Mouse (Mus musculus): Measurements from ENCODE around the gene Fam207a. TPM values are rescaled to one million over a fixed set of nuclear protein-coding genes. Genes with fewer than 3 reads are reported as not detected.

Fam207a gene
- polyA plus RNA-seq, 1 experiment = not detected

DNA sequence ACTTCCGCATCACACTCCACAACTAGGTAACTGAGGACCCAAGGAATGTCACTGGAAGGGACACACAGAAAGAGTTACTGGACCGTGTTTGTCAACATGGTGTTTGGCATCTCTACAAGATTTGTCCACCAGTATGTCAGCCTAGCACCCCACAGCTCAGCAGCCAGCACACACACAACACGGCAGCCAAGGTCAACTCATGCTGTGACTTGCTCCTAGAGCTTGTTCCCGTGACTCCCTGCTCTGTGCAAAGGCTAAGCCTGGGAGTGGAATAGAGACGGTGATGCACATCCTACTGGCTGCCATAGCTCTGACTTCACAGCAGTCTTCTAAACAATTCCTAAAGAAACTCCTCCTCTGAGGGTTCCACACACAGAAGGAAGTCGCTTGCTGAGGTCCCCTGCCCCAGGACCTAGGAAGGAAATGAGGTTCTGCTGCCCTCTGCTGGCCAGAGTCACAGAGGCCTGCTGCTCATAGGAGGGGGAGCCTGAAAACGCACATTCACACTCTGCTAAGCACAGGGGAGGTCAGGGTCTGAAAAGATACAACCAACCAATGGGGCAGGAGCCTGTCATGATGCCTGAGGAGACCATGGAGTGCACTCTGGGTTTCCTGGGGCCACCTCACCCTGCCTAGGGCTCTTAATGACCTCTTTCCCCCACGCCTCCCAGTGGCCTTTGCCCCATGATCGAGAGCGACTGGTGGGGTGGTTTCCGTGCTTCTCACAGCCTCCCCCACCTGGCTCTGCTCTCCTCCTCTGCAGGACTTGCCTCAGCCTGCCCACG, 6.0 kb downstream of the Fam207a start:
- Histone ChIP-seq H3K27ac (ENCODE audit: insufficient read depth, low read depth, low read length) (no peak overlapping the region), H3K4me3 (ENCODE audit: insufficient read depth, low read depth, low read length) (no peak overlapping the region), H3K4me1 (ENCODE audit: control insufficient read depth, insufficient read depth, low read length) (peaks cover 20% of the 10 kb centered on the region)
- 32% methylated on average over 12 of the region's 12 CpGs for WGBS
- TF ChIP-seq CTCF (IDR thresholded peaks at IDR 0.05; ENCODE audit: insufficient read depth, low read depth, low read length) (peak; percentile 85), POLR2A (IDR thresholded peaks at IDR 0.05; ENCODE audit: insufficient read depth, low read depth, low read length) (no peak)

DNA sequence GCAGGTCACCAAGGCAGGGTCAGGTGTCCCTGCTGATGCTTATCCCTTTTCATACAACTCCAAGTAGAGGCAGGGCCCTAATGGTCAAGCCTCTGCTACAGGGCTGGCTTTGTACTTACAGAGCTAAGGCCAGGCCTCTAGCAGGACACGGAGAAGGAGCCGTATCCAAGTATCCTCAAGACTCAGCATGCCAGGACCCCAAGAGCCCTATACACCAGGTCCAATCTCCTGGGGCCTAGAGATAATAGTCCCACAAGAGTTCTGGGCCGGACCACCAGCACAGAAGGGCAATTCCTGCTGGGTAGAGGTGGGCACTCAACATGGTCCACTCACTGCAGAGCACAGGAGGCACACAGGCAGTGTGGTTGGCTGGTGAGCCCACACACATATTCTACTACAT, 6.8 kb downstream of the Fam207a start:
- H3K4me1 ChIP-seq (ENCODE audit: control insufficient read depth, insufficient read depth, low read length) = peaks cover 22% of the 10 kb centered on the region
- WGBS = 94% methylated on average over 3 of the region's 3 CpGs
- TF ChIP-seq POLR2A (IDR thresholded peaks at IDR 0.05; ENCODE audit: insufficient read depth, low read depth, low read length) (no peak), CTCF (IDR thresholded peaks at IDR 0.05; ENCODE audit: insufficient read depth, low read depth, low read length) (no peak)

DNA sequence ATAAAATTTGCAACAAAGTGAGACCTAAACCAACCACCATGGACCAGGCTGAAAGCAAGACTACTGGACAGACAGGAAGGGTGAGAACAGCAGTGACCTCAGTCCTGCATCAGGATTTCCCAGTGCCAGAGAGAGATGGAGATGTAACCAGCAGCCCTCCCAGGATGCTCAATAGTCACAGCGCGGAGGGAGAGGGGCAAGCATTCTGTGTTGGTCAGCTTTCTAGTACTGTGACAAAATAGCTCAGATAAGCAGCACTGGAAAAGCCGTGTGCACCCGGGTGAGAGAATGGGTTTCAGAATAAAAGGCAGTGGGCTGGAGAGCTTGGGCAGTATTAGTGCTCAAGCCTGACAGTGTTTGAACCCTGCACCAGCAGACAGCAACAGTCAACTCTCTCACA, 7.8 kb downstream of the Fam207a start:
- Histone ChIP-seq H3K4me1 (ENCODE audit: control insufficient read depth, insufficient read depth, low read length) (peaks cover 30% of the 10 kb centered on the region), H3K27ac (ENCODE audit: insufficient read depth, low read depth, low read length) (no peak overlapping the region), H3K4me3 (ENCODE audit: insufficient read depth, low read depth, low read length) (no peak overlapping the region)
- WGBS = 95% methylated on average over 4 of the region's 4 CpGs
- TF ChIP-seq CTCF (IDR thresholded peaks at IDR 0.05; ENCODE audit: insufficient read depth, low read depth, low read length) (no peak), POLR2A (IDR thresholded peaks at IDR 0.05; ENCODE audit: insufficient read depth, low read depth, low read length) (no peak)

More for the DNA sequence above, 6.8 kb downstream of the Fam207a start:
- no peak overlapping the region for H3K4me3 ChIP-seq (ENCODE audit: insufficient read depth, low read depth, low read length)
- H3K27ac ChIP-seq (ENCODE audit: insufficient read depth, low read depth, low read length) = no peak overlapping the region

DNA sequence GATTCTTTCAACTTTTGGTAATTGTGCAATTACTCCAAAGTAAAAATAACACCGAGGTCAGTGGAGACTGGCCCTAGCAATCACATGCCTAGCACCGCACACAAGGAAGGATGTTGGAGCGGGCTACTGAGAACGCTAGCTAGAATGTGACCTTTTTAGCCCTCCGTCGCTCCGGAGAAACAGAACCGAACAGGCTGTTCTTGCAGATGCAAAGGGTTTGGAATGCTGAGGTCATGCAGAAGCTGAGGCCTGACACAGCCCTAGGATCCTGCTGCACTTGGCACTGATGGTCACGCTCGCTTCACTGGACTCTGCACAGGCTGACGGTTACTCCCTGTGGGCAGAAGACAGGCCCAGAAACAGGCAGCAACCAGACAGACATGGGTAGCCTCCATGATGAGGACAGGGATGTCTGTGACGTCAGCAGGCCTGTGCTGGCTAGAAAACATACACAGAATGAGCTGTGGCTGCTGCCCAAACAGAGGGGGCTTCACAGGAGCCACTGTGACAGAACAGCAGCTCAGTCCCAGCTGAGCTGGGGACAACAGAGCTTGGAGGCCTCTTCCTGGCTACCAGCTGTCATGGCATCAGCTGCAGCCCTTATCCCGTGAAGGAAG, 8.5 kb downstream of the Fam207a start:
- TF ChIP-seq CTCF (IDR thresholded peaks at IDR 0.05; ENCODE audit: insufficient read depth, low read depth, low read length) (no peak), POLR2A (IDR thresholded peaks at IDR 0.05; ENCODE audit: insufficient read depth, low read depth, low read length) (no peak)
- WGBS = 82% methylated on average over 13 of the region's 13 CpGs
- H3K4me1 ChIP-seq (ENCODE audit: control insufficient read depth, insufficient read depth, low read length) = peaks cover 30% of the 10 kb centered on the region
- no peak overlapping the region for H3K4me3 ChIP-seq (ENCODE audit: insufficient read depth, low read depth, low read length)
- H3K27ac ChIP-seq (ENCODE audit: insufficient read depth, low read depth, low read length) = no peak overlapping the region

DNA sequence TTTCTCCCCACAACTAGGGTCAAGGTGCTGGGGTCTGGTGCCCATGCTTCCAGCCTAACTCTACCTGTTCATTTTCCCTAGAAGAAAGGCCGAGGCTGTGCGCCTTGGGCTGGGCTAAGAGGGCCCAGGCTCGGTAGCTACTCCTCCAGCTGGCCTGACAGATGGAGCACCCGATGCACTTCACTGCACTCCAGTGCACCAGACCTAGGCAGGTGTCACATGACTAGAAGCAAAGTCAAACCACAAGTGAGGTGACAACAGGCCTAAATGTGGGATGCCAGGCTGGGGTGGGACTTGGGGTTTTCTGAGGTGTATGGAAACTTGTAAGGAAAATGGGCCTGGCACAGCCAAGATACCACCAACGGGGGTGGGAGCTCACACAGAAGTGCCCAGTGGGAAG, 9.1 kb downstream of the Fam207a start:
- H3K4me1 ChIP-seq (ENCODE audit: control insufficient read depth, insufficient read depth, low read length) = peaks cover 30% of the 10 kb centered on the region
- no peak overlapping the region for H3K4me3 ChIP-seq (ENCODE audit: insufficient read depth, low read depth, low read length)
- TF ChIP-seq POLR2A (IDR thresholded peaks at IDR 0.05; ENCODE audit: insufficient read depth, low read depth, low read length) (no peak), CTCF (IDR thresholded peaks at IDR 0.05; ENCODE audit: insufficient read depth, low read depth, low read length) (no peak)
- WGBS = 76% methylated on average over 5 of the region's 5 CpGs
- H3K27ac ChIP-seq (ENCODE audit: insufficient read depth, low read depth, low read length) = no peak overlapping the region

DNA sequence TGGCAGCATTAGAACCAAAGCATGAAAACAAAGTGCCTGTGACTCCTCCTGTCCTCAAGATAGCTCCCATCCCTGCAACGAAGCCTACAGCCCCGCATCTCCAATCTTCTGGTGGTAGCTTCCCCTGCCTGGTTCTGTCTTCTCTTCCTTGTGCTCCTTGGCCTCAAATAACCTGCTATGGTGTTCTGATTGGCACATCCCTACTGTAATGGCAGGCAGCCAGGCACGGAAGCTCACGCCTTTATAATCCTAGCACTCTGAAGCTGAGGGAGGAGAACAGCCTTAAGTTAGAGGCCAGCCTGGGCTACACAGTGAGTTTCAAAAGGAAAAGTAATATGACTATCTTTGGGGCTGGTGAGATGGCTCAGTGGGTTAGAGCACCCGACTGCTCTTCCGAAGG, 11.4 kb downstream of the Fam207a start:
- no peak overlapping the region for H3K4me3 ChIP-seq (ENCODE audit: insufficient read depth, low read depth, low read length)
- no peak overlapping the region for H3K27ac ChIP-seq (ENCODE audit: insufficient read depth, low read depth, low read length)
- peaks cover 38% of the 10 kb centered on the region for H3K4me1 ChIP-seq (ENCODE audit: control insufficient read depth, insufficient read depth, low read length)
- no peak for TF ChIP-seq CTCF (IDR thresholded peaks at IDR 0.05; ENCODE audit: insufficient read depth, low read depth, low read length)
- TF ChIP-seq POLR2A (IDR thresholded peaks at IDR 0.05; ENCODE audit: insufficient read depth, low read depth, low read length) = no peak
- WGBS = 69% methylated on average over 6 of the region's 6 CpGs

DNA sequence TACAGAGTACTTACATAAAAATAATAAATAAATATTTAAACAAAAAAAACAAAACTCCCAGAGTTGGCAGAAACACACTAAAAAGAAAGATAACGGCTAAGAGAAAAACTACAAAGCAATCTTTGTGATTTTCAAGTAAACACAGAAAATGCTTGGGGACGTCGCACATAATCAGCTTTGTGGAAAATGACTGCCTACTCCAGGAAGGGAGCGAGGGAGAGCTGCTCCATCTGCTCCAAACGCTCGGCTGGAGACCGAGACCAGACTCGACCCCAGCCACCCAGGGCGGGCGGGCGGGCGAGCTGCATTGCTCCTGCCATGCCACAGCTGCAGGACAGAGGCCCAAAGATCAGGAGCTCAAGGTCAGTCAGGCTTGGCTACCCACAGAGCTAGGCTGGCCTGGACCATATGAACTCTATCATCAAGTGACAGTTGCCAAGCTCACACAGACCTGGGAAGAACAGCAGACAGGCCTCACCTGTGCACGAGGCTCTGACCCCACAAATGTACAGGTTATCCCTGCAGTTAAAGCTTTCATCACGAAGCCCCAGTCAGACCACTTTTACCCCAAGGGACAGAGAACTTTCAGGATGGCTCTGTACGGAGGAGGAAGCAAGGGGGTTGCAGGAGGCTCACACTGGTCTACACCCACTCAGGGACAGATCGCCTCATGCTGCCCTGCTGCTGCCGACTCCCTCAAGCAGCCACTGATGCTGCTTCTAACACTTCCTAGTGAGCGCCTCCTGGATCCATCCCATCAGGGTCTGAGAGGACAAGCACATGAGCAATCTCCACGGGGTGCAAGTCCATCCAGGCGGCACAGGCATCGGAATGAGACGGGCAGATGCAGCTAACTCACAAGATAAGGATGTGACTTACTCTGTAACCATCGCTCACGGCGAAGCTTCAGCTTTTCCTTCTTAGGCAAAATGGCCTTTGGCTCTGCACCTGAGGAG, 12.3 kb downstream of the Fam207a start:
- no peak overlapping the region for H3K27ac ChIP-seq (ENCODE audit: insufficient read depth, low read depth, low read length)
- peaks cover 44% of the 10 kb centered on the region for H3K4me1 ChIP-seq (ENCODE audit: control insufficient read depth, insufficient read depth, low read length)
- no peak overlapping the region for H3K4me3 ChIP-seq (ENCODE audit: insufficient read depth, low read depth, low read length)
- TF ChIP-seq CTCF (IDR thresholded peaks at IDR 0.05; ENCODE audit: insufficient read depth, low read depth, low read length) = no peak
- TF ChIP-seq POLR2A (IDR thresholded peaks at IDR 0.05; ENCODE audit: insufficient read depth, low read depth, low read length) = no peak
- WGBS = 77% methylated on average over 25 of the region's 25 CpGs

DNA sequence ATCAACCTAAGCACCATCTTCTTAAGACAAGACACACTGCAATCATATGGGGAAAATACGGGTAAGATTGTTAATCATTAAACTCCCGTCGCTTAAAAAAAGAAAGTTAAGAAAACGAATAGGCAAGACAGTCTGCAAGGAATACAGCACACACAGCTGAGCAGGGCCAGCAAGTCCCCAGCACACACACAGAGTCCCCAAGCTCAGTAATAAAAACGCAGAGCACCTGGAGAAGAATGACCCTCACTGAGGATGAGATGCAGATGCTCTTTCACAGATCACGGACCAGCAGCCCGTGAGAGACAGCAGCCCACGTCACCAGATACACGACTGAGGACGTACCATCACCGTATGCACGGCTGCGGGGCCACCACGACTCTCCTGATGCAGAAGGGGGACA, 14.9 kb downstream of the Fam207a start:
- no peak overlapping the region for H3K4me3 ChIP-seq (ENCODE audit: insufficient read depth, low read depth, low read length)
- no peak overlapping the region for H3K27ac ChIP-seq (ENCODE audit: insufficient read depth, low read depth, low read length)
- TF ChIP-seq CTCF (IDR thresholded peaks at IDR 0.05; ENCODE audit: insufficient read depth, low read depth, low read length) (no peak), POLR2A (IDR thresholded peaks at IDR 0.05; ENCODE audit: insufficient read depth, low read depth, low read length) (no peak)
- WGBS = 78% methylated on average over 14 of the region's 14 CpGs
- H3K4me1 ChIP-seq (ENCODE audit: control insufficient read depth, insufficient read depth, low read length) = peaks cover 58% of the 10 kb centered on the region

Data from olfactory bulb, adult 2 months (tissue).